In genomic region chr1:138559213-138560101, GRCm38 (mm10) we compare ENCODE assay signal across 10 mouse cellular contexts.
DNase-seq lines count a peak whose midpoint lies in the region; ATAC-seq and TF ChIP-seq lines count a peak whose summit lies in the region.
"Had no signal": no experiment of that assay in that cellular context is flagged by ENCODE, and none has a peak within 500 bp of the region (broad histone marks: within the 10 kb centered on the region; RNA-seq: fewer than 3 reads in every experiment).

No protein-coding gene starts in this region.

- no peak overlapping the region for H3K4me2 ChIP-seq in forebrain, postnatal 0 days (ENCODE audit: low read depth)
- peak overlapping the region; percentile 1; the same call in 1 of the 2 replicates for H3K4me2 ChIP-seq in hindbrain, embryonic 16.5 days (ENCODE audit: low read length)
- H3K4me2 ChIP-seq in neural tube, embryonic 13.5 days, result peak overlapping the region; percentile 26
- no peak overlapping the region for H3K4me2 ChIP-seq in intestine, embryonic 15.5 days (replicated peaks)
- H3K4me2 ChIP-seq: lung, embryonic 14.5 days had no signal

- WGBS in forebrain, embryonic 10.5 days, result 53% methylated on average over 12 of the region's 12 CpGs
- 45% methylated on average over 12 of the region's 12 CpGs for WGBS in forebrain, postnatal 0 days
- 20% methylated on average over 12 of the region's 12 CpGs for whole genome bisulfite sequencing in hindbrain, embryonic 16.5 days
- WGBS in neural tube, embryonic 13.5 days, result 20% methylated on average over 12 of the region's 12 CpGs
- WGBS in intestine, embryonic 15.5 days, result 75% methylated on average over 12 of the region's 12 CpGs

- H3K9ac ChIP-seq in forebrain, postnatal 0 days, result no peak overlapping the region
- no peak overlapping the region for H3K9ac ChIP-seq in hindbrain, embryonic 16.5 days (ENCODE audit: low read depth, low read length)
- H3K9ac ChIP-seq in neural tube, embryonic 13.5 days, result peak overlapping the region; percentile 34; the same call in 1 of the 2 replicates
- no peak overlapping the region for H3K9ac ChIP-seq in intestine, embryonic 15.5 days
- H3K9ac ChIP-seq: lung, embryonic 14.5 days had no signal

- H3K36me3 ChIP-seq in forebrain, embryonic 10.5 days (replicated peaks), result 0 out of 2 replicates have a peak, but pooled peaks cover 5% of the 10 kb centered on the region
- no peaks in the 10 kb centered on the region for H3K36me3 ChIP-seq in forebrain, postnatal 0 days (ENCODE audit: insufficient read depth)
- no peaks in the 10 kb centered on the region for H3K36me3 ChIP-seq in hindbrain, embryonic 16.5 days (ENCODE audit: control insufficient read depth, insufficient read depth, low read length)
- no peaks in the 10 kb centered on the region for H3K36me3 ChIP-seq in neural tube, embryonic 13.5 days
- no peaks in the 10 kb centered on the region for H3K36me3 ChIP-seq in intestine, embryonic 15.5 days

- H3K27me3 ChIP-seq in forebrain, embryonic 10.5 days (ENCODE audit: poor library complexity, severe bottlenecking), result no peaks in the 10 kb centered on the region
- no peaks in the 10 kb centered on the region for H3K27me3 ChIP-seq in forebrain, postnatal 0 days (ENCODE audit: insufficient read depth, low read length)
- no peaks in the 10 kb centered on the region for H3K27me3 ChIP-seq in hindbrain, embryonic 16.5 days (replicated peaks; ENCODE audit: control insufficient read depth, insufficient read depth, low read length)
- no peaks in the 10 kb centered on the region for H3K27me3 ChIP-seq in neural tube, embryonic 13.5 days
- H3K27me3 ChIP-seq in intestine, embryonic 15.5 days (replicated peaks), result no peaks in the 10 kb centered on the region

- TF ChIP-seq CTCF in forebrain, postnatal 0 days (IDR thresholded peaks at IDR 0.05; ENCODE audit: low read depth), result no peak

- peaks cover 11% of the 10 kb centered on the region for H3K4me1 ChIP-seq in forebrain, embryonic 10.5 days
- H3K4me1 ChIP-seq in forebrain, postnatal 0 days (ENCODE audit: insufficient read depth), result no peaks in the 10 kb centered on the region
- H3K4me1 ChIP-seq in hindbrain, embryonic 16.5 days (ENCODE audit: control insufficient read depth, insufficient read depth, low read depth, low read length), result no peaks in the 10 kb centered on the region
- H3K4me1 ChIP-seq in neural tube, embryonic 13.5 days (replicated peaks), result peaks cover 7% of the 10 kb centered on the region
- H3K4me1 ChIP-seq in intestine, embryonic 15.5 days (replicated peaks), result no peaks in the 10 kb centered on the region

- no peak for DNase-seq in forebrain, embryonic 10.5 days (ENCODE audit: extremely low spot score, low spot score)
- DNase-seq in forebrain, postnatal 0 days, result no peak
- peak; percentile 75 for DNase-seq in embryo, embryonic 10 days (ENCODE audit: low spot score)
- no peak for DNase-seq in heart, postnatal 10 days
- DNase-seq in lung, adult 18-20 months, result no peak
- DNase-seq: cerebellum, adult 2 months; lung, embryonic 14.5 days had no signal

- H3K9me3 ChIP-seq in forebrain, embryonic 10.5 days, result no peaks in the 10 kb centered on the region
- no peaks in the 10 kb centered on the region for H3K9me3 ChIP-seq in forebrain, postnatal 0 days (ENCODE audit: low read length)
- H3K9me3 ChIP-seq in hindbrain, embryonic 16.5 days (ENCODE audit: control insufficient read depth, low read length), result no peaks in the 10 kb centered on the region
- H3K9me3 ChIP-seq in neural tube, embryonic 13.5 days, result no peaks in the 10 kb centered on the region
- no peaks in the 10 kb centered on the region for H3K9me3 ChIP-seq in intestine, embryonic 15.5 days

- H3K4me3 ChIP-seq in forebrain, embryonic 10.5 days, result no peak overlapping the region
- H3K4me3 ChIP-seq in forebrain, postnatal 0 days (ENCODE audit: low read depth, low read length), result no peak overlapping the region
- H3K4me3 ChIP-seq in hindbrain, embryonic 16.5 days (ENCODE audit: low read length), result no peak overlapping the region
- H3K4me3 ChIP-seq in neural tube, embryonic 13.5 days, result no peak overlapping the region
- H3K4me3 ChIP-seq in intestine, embryonic 15.5 days (replicated peaks), result no peak overlapping the region

- intact Hi-C loops in heart, postnatal 10 days (cut with DNase I), result loop anchor here (2.0 to 10.0 kb wide), 3 partner anchors 79 to 235 kb away; no protein-coding TSS in a partner anchor

- ATAC-seq in forebrain, postnatal 0 days, result no peak
- peak; percentile 60; the same call in 1 of the 2 replicates for ATAC-seq in hindbrain, embryonic 16.5 days
- ATAC-seq in neural tube, embryonic 13.5 days (ENCODE audit: low read depth), result peak; percentile 23; the same call in 1 of the 2 replicates
- no peak for ATAC-seq in intestine, embryonic 15.5 days

- 0 out of 2 replicates have a peak overlapping the region, but pooled peaks have one; percentile 45 for H3K27ac ChIP-seq in forebrain, embryonic 10.5 days
- H3K27ac ChIP-seq in forebrain, postnatal 0 days (ENCODE audit: low read depth, low read length), result no peak overlapping the region
- H3K27ac ChIP-seq in hindbrain, embryonic 16.5 days (ENCODE audit: low read depth, low read length), result no peak overlapping the region
- H3K27ac ChIP-seq in neural tube, embryonic 13.5 days (replicated peaks), result no peak overlapping the region
- no peak overlapping the region for H3K27ac ChIP-seq in intestine, embryonic 15.5 days

Comparison
In these comparisons a context has a peak if more than half of its experiments do, and no peak if none do; other contexts are left out.
1. ATAC-seq: peak in hindbrain, embryonic 16.5 days (single experiment) and neural tube, embryonic 13.5 days (single experiment); none in forebrain, postnatal 0 days (single experiment) and intestine, embryonic 15.5 days (single experiment).
2. H3K4me2 ChIP-seq: peak in hindbrain, embryonic 16.5 days (single experiment) and neural tube, embryonic 13.5 days (single experiment); none in forebrain, postnatal 0 days (single experiment) and intestine, embryonic 15.5 days (single experiment).